Mouse (Mus musculus): ENCODE data around the gene Ttll6. TPM values are rescaled to one million over a fixed set of nuclear protein-coding genes. Genes with fewer than 3 reads are reported as not detected.

Ttll6 gene
- polyA plus RNA-seq, 1 experiment from 2014 or later = 0.99 TPM

DNA sequence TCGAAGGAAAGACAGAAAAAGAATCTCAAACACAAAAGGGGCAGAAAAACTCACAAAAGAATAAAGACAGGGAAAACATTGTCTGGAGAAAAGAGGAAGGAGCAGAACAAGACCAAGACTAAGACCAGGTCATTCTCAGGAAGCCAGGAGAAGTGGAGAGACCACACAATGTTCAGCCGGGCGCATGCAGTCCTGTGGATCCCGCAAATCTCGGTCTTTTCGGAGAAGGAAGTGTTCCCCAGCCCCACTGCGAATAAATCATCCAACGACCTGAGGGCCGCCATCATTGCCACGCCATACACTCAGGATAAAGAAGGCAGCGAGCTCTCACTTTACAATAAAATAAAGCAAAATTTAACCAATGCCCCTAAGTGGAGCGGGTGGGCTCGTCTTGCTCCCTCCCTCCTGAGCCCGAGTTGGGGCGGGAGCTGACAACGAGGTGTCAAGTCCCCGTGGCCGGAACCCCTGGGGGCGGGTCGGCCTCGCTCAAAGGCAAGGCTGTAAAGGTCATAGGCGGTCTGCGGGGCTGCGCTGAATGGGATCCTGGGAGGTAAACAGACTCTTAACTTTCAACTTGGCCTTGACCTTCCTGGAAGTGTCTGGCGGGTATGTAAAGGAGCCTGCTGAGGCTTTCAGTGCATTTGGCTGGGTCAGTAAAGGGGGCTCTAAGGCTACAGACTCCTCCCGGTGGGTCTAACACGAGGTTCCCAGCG, 56.4 kb downstream of the Ttll6 start:
- TF ChIP-seq EP300 (IDR thresholded peaks at IDR 0.05) = no peak
- no peak for TF ChIP-seq CTCF (IDR thresholded peaks at IDR 0.05)
- Histone ChIP-seq H3K36me3 (ENCODE audit: insufficient read depth, low read length) (no peaks in the 10 kb centered on the region), H3K9ac (replicated peaks; ENCODE audit: low read depth) (no peak overlapping the region), H3K27me3 (replicated peaks; ENCODE audit: insufficient read depth, low read length) (peaks cover 92% of the 10 kb centered on the region), H3K4me2 (replicated peaks; ENCODE audit: low read depth, low read length) (no peak overlapping the region), H3K4me3 (ENCODE audit: low read depth, low read length) (no peak overlapping the region), H3K9me3 (ENCODE audit: low read length) (no peaks in the 10 kb centered on the region), H3K27ac (ENCODE audit: low read length) (no peak overlapping the region), H3K4me1 (ENCODE audit: insufficient read depth, low read depth, low read length) (no peaks in the 10 kb centered on the region)
- 2% methylated on average over 28 of the region's 28 CpGs for WGBS
- ATAC-seq = no peak
- no peak for DNase-seq (ENCODE audit: low spot score)

DNA sequence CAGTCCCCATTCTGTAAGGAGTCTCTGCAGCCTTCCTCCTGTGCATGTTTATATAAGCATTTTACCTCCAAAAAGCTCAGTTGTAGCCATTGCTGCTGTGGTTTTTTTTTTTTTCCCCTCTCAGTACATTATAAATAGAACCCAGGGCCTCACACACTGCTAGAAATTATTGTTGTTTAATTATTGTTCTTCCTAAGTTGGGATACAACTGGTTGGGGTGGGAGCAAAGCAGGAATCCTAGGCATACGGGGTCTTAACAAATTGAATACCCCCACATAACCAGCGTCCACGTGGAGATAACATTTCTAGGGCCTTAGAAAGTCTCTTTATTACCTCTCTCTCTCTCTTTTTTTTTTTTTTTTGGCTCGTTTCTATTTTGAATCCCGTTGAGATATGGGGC, 57.5 kb downstream of the Ttll6 start:
- Histone ChIP-seq H3K27ac (ENCODE audit: low read length) (no peak overlapping the region), H3K9me3 (ENCODE audit: low read length) (no peaks in the 10 kb centered on the region), H3K4me1 (ENCODE audit: insufficient read depth, low read depth, low read length) (no peaks in the 10 kb centered on the region), H3K27me3 (replicated peaks; ENCODE audit: insufficient read depth, low read length) (peaks cover 94% of the 10 kb centered on the region), H3K9ac (replicated peaks; ENCODE audit: low read depth) (no peak overlapping the region), H3K4me3 (ENCODE audit: low read depth, low read length) (no peak overlapping the region), H3K36me3 (ENCODE audit: insufficient read depth, low read length) (no peaks in the 10 kb centered on the region), H3K4me2 (replicated peaks; ENCODE audit: low read depth, low read length) (no peak overlapping the region)
- 9% methylated on average over 5 of the region's 5 CpGs for WGBS
- no peak for DNase-seq (ENCODE audit: low spot score)
- TF ChIP-seq EP300 (IDR thresholded peaks at IDR 0.05) (no peak), CTCF (IDR thresholded peaks at IDR 0.05) (no peak)
- ATAC-seq = no peak

DNA sequence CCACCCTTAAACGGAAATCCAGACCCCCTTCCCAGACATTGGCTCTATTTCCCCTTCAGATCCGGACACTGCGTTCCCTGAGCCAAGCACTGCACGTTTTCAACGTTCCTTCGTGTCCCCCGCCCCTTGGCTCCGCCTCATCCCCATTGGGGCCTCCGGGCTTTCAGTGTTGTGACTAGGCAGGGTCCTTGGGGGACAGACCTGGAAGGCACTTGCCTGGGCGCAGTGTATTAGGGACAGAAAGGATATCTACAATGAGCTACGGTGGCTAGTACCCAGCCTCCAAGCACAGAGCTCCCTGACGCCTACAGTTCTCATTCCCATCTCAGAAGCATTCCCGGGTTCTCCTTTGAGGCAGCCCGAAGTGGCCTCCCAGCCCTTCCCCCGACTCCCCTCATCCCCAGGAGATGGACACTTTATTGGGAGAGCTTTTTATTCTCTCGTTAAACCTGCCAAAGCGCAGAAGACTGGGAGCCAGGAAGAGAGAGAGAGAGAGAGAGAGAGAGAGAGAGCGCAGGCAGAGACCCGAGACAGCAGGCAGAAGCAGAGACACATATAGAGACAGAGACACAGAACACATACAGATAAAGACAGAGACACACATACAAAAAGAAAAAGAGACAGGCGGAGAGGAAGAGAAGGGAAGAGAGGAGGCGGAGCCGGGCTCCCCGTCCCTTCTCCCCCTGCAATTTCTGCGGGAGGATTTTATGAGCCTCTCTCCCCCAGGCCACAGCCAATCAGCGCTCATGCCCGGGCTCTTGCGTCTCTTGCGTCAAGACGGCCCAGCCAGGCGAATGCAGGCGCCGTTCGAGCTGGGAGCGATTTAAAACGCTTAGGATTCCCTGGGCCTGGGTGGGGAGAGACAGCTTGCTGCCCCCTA, 60.2 kb downstream of the Ttll6 start, which contains the start of gene Hoxb13:
Gene Hoxb13, plus strand, starts transcription at position 796 of the 880 bp plus-strand sequence.
- Histone ChIP-seq H3K9me3 (ENCODE audit: low read length) (no peaks in the 10 kb centered on the region), H3K4me1 (ENCODE audit: insufficient read depth, low read depth, low read length) (no peaks in the 10 kb centered on the region), H3K4me2 (replicated peaks; ENCODE audit: low read depth, low read length) (no peak within 1 kb of the TSS), H3K27me3 (replicated peaks; ENCODE audit: insufficient read depth, low read length) (peaks cover 95% of the 10 kb centered on the region), H3K36me3 (ENCODE audit: insufficient read depth, low read length) (no peaks in the 10 kb centered on the region), H3K27ac (ENCODE audit: low read length) (no peak within 1 kb of the TSS), H3K9ac (replicated peaks; ENCODE audit: low read depth) (no peak within 1 kb of the TSS), H3K4me3 (ENCODE audit: low read depth, low read length) (peak within 1 kb of the TSS; percentile 11; the same call in 1 of the 2 replicates)
- WGBS = under 1% methylated on average over 32 of the region's 35 CpGs
- TF ChIP-seq CTCF (IDR thresholded peaks at IDR 0.05) = no peak
- no peak for TF ChIP-seq EP300 (IDR thresholded peaks at IDR 0.05)
- DNase-seq (ENCODE audit: low spot score) (no peak), ATAC-seq (0 out of 2 replicates have a peak, but pooled peaks have one; percentile 21)

DNA sequence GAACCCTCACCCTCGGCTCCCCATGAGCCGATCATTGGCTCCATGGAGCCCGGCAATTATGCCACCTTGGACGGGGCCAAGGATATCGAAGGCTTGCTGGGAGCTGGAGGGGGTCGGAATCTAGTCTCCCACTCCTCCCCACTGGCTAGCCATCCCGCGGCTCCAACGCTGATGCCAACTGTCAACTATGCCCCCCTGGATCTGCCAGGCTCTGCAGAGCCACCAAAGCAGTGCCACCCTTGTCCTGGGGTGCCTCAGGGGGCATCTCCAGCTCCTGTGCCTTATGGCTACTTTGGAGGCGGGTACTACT, 60.8 kb downstream of the Ttll6 start:
- TF ChIP-seq EP300 (IDR thresholded peaks at IDR 0.05) (no peak), CTCF (IDR thresholded peaks at IDR 0.05) (no peak)
- WGBS = 2% methylated on average over 9 of the region's 10 CpGs
- ATAC-seq = no peak
- no peak overlapping the region for H3K4me2 ChIP-seq (replicated peaks; ENCODE audit: low read depth, low read length)
- H3K4me3 ChIP-seq (ENCODE audit: low read depth, low read length) = peak overlapping the region; percentile 11; the same call in 1 of the 2 replicates
- no peak for DNase-seq (ENCODE audit: low spot score)
- H3K9ac ChIP-seq (replicated peaks; ENCODE audit: low read depth) = no peak overlapping the region
- no peaks in the 10 kb centered on the region for H3K9me3 ChIP-seq (ENCODE audit: low read length)
- H3K4me1 ChIP-seq (ENCODE audit: insufficient read depth, low read depth, low read length) = no peaks in the 10 kb centered on the region
- no peak overlapping the region for H3K27ac ChIP-seq (ENCODE audit: low read length)
- H3K27me3 ChIP-seq (replicated peaks; ENCODE audit: insufficient read depth, low read length) = peaks cover 94% of the 10 kb centered on the region
- H3K36me3 ChIP-seq (ENCODE audit: insufficient read depth, low read length) = no peaks in the 10 kb centered on the region

DNA sequence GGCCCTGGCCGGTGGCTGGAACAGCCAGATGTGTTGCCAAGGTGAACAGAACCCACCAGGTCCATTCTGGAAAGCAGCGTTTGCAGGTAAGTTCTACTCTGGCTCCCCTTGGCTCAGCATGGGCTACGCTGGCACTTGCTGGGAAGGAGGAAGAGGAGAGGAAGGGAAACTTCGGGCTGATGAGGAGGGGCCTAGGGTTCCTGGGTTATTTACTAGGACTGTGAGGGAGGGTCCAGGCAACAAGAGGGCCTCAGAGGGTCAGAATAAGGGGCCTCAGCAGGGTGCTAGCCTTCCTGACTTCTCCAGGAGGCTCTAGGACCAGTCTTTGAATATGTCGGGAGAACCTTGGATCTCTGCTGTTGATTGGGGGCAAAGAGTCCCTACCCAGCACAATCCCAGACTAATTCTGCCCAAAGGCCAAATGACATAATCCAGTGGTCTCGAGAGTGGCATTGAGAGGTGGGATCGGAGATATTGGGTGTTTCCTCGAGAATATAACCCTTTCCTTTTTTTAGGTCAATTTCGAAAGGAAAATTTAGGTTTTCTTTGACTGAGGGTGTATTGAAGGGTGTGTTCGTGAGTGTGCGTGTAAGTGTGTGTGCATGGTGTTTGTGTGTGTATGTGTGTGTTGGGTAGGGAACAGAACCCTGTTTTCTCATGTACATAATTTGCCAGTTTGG, 61.5 kb downstream of the Ttll6 start:
- no peaks in the 10 kb centered on the region for H3K36me3 ChIP-seq (ENCODE audit: insufficient read depth, low read length)
- H3K27ac ChIP-seq (ENCODE audit: low read length) = no peak overlapping the region
- H3K4me1 ChIP-seq (ENCODE audit: insufficient read depth, low read depth, low read length) = no peaks in the 10 kb centered on the region
- no peaks in the 10 kb centered on the region for H3K9me3 ChIP-seq (ENCODE audit: low read length)
- DNase-seq (ENCODE audit: low spot score) (no peak), ATAC-seq (no peak)
- peaks cover 96% of the 10 kb centered on the region for H3K27me3 ChIP-seq (replicated peaks; ENCODE audit: insufficient read depth, low read length)
- no peak overlapping the region for H3K9ac ChIP-seq (replicated peaks; ENCODE audit: low read depth)
- TF ChIP-seq EP300 (IDR thresholded peaks at IDR 0.05) (no peak), CTCF (IDR thresholded peaks at IDR 0.05) (no peak)
- H3K4me3 ChIP-seq (ENCODE audit: low read depth, low read length) = no peak overlapping the region
- 11% methylated on average over 11 of the region's 11 CpGs for WGBS
- no peak overlapping the region for H3K4me2 ChIP-seq (replicated peaks; ENCODE audit: low read depth, low read length)

DNA sequence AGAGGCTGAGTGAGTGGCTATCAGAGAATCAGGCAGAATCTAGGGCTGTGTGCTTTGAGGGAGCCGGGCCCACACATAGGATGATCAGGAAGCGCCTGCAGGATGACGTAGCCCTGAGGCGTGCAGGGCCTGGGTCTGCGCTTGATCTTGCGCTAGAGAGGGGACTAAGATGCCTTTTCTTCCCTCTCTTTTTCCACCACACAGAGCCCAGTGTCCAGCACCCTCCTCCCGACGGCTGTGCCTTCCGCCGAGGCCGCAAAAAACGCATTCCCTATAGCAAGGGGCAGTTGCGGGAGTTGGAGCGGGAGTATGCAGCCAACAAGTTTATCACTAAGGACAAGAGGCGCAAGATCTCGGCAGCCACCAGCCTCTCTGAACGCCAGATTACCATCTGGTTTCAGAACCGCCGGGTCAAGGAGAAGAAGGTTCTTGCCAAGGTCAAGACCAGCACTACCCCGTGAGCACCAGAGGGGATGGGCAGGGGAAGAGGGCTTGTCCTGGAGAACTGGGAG, 62.2 kb downstream of the Ttll6 start:
- no peak for DNase-seq (ENCODE audit: low spot score)
- no peaks in the 10 kb centered on the region for H3K9me3 ChIP-seq (ENCODE audit: low read length)
- H3K27me3 ChIP-seq (replicated peaks; ENCODE audit: insufficient read depth, low read length) = peaks cover 96% of the 10 kb centered on the region
- no peaks in the 10 kb centered on the region for H3K36me3 ChIP-seq (ENCODE audit: insufficient read depth, low read length)
- H3K27ac ChIP-seq (ENCODE audit: low read length) = no peak overlapping the region
- H3K4me2 ChIP-seq (replicated peaks; ENCODE audit: low read depth, low read length) = no peak overlapping the region
- H3K4me3 ChIP-seq (ENCODE audit: low read depth, low read length) = no peak overlapping the region
- WGBS = 2% methylated on average over 20 of the region's 20 CpGs
- no peak overlapping the region for H3K9ac ChIP-seq (replicated peaks; ENCODE audit: low read depth)
- H3K4me1 ChIP-seq (ENCODE audit: insufficient read depth, low read depth, low read length) = no peaks in the 10 kb centered on the region
- no peak for ATAC-seq
- TF ChIP-seq EP300 (IDR thresholded peaks at IDR 0.05) = no peak
- TF ChIP-seq CTCF (IDR thresholded peaks at IDR 0.05) = no peak
